Mouse (Mus musculus): ENCODE results near the gene Nfyc.
A peak's percentile ranks its signal among the peaks of the same experiment; 100 is the strongest.

Nfyc gene

GRCm38 (mm10) chr4:120747941-120748866 lies 83.2 kb downstream of the Nfyc start, which contains the start of gene Kcnq4:
TSS of gene Kcnq4 (minus strand) at chr4:120748612.
- DNase-seq: no peak

GRCm38 (mm10) chr4:120747243-120747792 lies 84.1 kb downstream of the Nfyc start:
- DNase-seq: peak in 1 of 2 experiments; percentile 47

DNA sequence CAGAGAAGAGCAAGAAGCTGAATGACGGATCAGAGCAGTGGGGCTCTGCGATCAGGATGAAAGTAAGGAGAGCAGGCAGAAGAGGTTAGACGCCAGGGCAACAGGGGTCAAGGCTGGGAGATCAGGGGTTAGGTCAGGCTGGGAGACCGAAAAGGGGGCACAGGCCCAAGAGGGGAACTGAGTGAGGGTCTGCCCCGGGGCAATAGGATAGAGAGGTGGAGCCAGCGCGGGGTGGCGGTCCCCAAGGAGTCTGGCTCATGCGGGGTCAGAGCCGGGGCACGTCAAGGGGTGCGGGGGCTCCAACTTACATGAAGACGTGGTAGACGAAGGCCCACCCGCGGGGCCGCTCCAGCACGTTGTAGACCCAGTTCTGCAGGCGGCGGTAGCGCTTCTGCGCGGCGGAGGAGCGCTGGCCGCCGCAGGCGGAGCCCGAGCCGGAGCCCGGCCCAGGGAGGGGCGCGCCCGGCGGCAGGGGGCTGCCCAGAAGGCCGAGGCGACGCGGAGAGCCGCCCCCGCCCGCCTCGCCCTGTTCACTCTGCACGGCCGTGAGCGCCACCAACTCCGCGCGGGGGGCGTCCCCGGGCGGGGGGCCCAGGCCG lies 84.7 kb downstream of the Nfyc start:
- peak in 1 of 2 experiments; percentile 28 for DNase-seq

DNA sequence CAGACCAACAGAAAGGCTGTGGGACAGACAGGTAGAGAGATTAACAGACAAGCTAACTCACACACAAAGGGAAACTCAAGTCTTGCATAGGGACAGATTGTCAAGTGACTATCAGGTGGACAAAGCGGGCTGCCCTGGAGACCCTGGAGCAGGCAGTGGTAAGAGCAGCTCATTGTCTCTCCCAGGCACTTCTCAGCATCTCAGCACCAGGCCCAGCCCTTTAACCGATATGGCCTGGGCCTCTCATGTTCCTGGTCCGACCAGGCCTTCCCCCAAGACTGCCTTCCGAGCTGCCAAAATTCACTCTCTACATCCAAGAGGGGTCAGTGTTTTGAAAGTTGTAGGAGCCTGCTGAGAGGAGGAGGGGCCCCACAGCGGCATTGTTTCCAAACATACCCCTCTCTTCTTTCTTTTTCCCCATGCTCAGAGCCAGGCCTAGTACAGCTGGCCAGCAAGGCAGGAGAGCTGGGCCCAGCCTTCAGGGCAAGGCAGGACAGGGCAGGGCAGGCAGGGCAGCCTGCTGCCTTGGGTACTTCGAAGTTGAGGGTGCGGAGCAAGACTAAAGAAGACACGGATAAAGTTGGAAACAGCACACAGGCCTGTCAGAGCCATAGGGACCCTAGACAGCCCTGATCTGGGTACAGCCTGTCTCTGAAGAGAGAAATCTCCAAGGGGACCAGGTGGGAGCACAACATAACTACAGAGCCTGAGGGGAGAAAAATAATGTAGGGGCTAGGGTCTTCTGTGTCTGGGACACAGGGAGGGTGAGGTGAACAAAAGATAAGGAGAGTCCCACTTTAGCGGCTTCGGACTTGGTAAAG lies 85.4 kb downstream of the Nfyc start:
- DNase-seq: no peak

- no peak for DNase-seq
Observed at GRCm38 (mm10) chr4:120743636-120744035, 87.7 kb downstream of the Nfyc start.

DNA sequence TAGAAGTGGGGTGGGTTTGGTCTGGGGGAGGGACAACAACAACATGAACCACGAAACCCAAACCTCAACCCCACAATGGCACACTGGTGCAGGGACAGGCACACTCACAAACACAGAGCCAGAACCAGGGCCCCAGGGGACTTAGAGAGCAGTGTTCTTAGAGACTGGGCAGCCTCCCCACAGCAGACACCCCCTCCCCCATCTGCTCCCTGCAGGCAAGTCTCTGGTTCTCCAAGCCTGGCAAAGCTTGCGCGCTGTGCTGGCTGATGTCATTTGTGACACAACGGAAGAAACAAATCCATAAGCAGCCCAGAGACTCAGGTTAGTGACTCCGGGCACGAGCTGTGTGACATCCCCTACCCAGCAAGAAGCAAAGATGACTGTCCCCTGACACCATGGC lies 90.1 kb downstream of the Nfyc start:
- DNase-seq: no peak

DNA sequence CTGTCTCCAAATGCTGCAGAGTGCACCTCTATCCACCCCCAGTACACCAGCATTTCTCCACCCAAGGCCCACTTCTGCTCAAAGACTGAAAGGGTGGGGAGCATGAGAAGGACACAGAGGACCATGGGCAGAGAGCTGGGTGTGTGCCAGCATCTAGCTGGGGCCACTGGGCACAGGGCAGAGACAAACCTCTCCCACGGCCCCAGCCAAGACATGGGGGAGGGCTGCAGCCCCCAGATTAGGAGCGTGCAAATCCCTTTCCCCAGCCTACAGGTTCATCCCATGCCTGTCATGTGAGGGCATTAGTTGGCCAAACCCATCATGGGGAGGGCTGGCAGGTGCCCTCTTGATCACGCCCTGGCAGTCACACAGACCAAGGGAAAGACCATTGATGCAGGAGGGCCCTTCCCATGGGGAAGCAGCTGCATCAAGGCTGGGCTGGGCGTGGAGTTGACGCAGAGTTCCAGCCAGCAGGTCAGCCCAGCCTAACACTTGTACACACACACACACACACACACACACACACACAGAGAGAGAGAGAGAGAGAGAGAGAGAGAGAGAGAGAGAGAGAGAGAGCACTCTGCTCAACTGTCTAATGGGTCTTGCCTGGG lies 97.3 kb downstream of the Nfyc start:
- DNase-seq: no peak

DNA sequence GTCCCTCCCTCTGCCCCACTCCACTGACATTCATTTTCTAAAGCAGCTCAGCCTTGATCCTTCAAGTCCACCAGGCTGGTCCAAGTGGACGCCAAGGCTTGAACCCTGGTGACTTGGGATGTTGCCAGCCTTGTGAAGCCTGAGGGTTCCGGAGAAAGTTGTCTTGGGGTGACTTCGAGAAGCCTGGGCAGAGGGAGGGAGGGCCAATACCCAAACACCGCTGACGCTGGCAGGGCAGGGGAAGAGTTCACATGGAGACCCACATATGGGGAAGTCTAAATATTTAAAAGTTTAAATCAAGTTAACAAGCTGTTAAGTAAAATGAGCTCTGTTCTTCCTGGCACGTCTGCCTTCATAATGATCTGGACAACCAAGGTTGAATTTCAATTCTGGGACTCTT lies 98.6 kb downstream of the Nfyc start:
- DNase-seq: no peak

- DNase-seq: peak; percentile 50 to 64
Observed at GRCm38 (mm10) chr4:120731030-120731644, 100.2 kb downstream of the Nfyc start.

GRCm38 (mm10) chr4:120730574-120730973 lies 100.8 kb downstream of the Nfyc start:
- no peak for DNase-seq

DNA sequence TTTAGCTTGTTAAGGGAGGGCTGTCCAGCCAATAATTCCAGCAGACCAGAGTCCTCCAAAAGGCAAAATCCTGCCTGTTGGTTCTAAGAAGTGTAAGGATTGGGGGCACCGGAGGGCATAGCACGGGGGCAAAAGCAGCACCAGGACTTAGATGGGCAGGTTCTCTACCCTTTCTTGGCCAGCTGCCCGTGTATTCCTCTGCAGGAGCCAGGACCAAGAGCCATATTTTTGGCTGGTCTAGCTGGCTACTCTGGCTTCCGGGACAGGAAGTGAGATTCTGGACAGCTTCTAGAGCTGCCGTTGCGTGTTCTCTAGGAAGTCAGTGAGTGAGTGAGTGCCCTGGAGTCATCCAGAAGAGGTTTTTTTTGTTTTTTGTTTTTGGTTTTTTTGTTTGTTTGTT lies 101.2 kb downstream of the Nfyc start:
- peak; percentile 68 to 70 for DNase-seq

GRCm38 (mm10) chr4:120729441-120729840 lies 101.9 kb downstream of the Nfyc start:
- DNase-seq: no peak

GRCm38 (mm10) chr4:120727842-120728241 lies 103.5 kb downstream of the Nfyc start:
- no peak for DNase-seq

DNA sequence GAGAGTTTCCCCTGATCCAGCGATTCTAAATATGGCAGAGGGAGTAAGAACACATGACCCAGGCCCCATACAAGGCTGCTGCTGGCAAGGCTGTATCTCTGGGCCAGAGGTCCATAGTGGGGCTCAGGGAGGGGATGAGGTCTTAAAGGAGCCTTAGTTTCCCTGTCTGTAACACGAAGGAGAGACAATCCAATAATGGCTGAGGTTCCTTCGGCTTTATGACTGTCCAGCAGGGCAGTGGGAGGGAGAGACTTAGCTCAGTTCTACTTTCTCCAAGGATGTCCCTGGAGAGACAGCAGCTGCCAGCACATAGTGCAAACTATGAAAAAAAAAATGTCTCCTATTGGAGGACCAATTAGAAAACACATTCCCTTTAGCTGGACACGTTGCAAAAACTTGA lies 105.2 kb downstream of the Nfyc start:
- DNase-seq: no peak

GRCm38 (mm10) chr4:120725516-120726090 lies 105.8 kb downstream of the Nfyc start:
- no peak for DNase-seq

DNA sequence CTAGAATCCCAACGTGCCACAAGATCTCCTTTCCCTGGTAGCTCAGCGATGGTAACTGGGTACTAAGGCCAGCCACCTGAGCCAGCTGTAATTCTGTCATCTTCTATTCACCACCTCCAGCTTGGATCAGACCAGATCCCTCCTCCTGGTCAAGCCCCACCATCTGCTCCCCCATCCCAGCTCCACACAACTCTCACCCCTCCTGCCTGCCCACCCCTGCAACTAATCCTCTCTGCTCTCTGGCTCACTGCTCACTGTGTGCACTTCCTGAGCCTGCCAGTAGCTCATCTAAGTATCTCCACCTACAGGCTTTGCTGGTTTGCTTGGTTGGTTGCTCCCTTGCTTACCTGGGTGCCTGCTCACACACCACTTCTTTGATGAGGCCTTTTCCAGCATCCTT lies 109.8 kb downstream of the Nfyc start:
- DNase-seq: no peak

DNA sequence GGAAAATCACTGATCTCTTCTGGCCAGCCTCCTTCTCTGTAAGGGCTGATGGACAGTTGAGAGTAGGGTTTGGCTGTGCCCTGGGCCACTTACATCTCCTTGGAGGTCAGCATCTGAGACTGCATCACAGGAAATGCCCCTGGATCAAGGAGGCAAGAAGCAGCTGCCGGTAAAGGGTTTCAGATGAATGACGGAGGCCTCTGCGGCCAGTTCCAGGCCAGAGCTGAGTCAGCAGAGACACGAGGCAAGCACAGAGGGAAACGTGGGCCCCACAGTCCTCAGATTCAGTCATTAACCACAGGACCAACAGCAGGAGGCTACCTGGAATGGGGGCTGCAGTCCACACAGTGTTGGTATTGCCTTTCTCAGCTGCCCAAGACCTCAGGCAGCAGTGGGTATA lies 112.2 kb downstream of the Nfyc start:
- DNase-seq: no peak

DNA sequence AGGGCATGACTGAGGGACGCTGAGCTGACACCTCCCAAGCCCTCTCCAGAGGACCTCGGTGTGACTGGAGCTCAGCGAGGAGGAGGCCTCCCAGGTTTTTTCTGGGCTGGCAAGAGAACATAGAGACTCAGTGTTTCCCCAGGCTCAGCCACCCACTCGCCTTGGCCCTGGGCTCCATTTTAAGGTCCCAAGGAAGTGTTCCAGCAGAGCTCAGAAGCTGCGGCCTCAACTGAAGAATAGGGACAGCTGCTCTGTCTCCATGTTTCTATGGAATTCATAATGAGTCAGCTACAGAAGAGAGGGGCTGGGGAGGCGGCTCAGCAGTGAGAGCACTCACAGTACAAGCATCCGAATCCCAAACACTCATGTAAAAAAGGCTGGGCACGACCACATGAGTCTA lies 113.8 kb downstream of the Nfyc start:
- DNase-seq: no peak

DNA sequence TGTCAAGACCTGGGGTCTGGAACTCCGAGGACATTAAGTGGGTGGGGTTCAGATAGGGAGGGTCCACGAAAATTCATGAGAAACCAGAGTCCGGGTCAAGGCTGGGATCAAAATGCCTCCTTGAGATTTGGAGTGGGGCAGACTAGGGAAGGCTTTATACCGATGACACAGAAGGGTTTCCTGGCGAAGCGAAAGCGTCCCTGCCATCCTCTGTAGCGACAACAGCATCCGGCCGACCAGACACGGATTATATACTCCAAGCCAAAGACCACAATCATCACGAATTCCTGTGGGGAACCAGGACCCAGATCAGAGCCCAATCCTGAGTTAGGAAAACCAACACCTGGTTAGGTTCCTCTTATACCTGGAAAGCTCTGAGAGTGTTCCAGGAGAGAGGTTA lies 114.6 kb downstream of the Nfyc start:
- no peak for DNase-seq

- peak; percentile 41 to 66 for DNase-seq
Observed at GRCm38 (mm10) chr4:120716141-120716571, 115.2 kb downstream of the Nfyc start.

DNA sequence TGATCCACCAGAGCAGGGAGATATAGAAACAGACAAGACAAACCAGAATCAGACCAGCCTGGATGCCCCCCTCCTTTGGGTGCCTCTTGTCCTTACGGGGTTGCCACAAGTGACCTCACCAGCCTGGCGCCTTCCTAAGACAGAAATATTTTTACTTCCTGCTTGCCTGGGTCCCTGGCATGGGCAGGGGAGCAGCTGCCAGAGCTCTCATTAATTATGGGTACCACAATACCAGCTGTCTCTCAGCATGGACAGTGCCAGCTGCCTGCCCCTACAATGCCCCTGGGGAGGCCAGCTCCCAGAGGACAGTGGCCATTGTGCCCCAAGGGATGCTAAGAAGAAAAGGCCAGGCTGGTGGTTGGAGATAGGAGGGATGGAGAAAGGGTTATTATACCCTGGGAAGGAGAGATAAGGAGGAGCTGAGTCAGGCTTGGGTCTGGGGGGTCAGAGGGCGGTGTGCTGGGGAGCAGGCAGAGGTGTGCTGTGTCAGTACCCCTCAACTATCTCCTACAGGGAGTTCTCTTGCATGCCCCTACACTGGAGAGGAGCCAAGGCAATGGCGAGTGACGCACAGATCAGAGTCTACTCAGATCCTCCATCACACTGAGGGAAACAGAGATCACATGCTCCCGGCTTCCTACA lies 117.4 kb downstream of the Nfyc start:
- DNase-seq: no peak
